Mouse (Mus musculus) frontal cortex, postnatal 10 days (tissue): Measurements from ENCODE around the gene Pold3.

Experiments used
- DNase-seq, 2 experiments: peaks; one replicate each; pipeline ENCODE4 v3.0.0; 2022; ENCODE audit warnings: low spot score in 2 of 2, mixed read lengths in 1 of 2

Pold3 gene

DNA sequence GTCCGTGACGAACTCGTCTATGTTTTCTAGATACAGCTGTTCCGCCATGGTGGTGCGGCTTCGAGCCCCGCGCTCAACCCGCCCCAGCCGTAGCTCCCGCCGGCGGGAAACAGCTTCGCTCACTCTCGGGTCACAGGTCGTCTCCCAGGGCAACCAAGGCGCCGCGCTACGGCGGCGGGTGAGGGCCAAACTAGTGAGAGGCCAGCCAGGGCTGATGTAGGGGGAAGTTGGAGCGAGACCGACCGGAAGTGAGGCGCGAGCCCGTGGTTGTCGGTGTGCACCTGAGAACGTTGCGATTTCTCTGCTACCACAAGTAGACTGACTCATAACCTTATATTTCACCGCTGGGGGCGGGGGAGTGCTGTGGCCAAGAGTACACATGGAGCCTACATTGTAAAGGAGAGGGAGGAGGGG is at the start of gene Pold3:
Gene Pold3 (minus strand): TSS at position 190 of the 414 bp plus-strand sequence.
- peak; percentile 97 to 99 for DNase-seq

DNA sequence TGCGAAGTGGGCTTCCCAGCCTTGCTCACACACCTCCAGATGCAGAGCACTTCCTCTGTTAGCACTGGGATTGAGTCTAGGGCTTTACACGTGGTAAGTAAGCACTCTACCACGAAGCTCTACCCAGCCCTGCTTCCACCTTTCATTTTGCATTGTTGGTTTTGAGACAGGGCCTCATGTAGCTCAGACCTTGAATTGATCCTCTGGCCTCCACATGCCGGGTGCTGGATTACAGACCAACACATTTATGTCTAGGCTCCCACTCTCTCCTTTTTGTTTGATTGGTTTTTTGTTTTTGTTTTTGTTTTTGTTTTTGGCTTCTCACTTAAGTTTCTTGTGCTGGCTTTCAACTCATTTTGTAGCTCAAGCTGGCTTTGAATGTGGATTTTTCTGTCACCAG is 49.4 kb upstream of the Pold3 start:
- no peak for DNase-seq

GRCm38 (mm10) chr7:100168654-100169053 is 47.3 kb upstream of the Pold3 start:
- no peak for DNase-seq

- DNase-seq: no peak
These were observed 42.1 kb upstream of the Pold3 start for GRCm38 (mm10) chr7:100163506-100163905.

DNA sequence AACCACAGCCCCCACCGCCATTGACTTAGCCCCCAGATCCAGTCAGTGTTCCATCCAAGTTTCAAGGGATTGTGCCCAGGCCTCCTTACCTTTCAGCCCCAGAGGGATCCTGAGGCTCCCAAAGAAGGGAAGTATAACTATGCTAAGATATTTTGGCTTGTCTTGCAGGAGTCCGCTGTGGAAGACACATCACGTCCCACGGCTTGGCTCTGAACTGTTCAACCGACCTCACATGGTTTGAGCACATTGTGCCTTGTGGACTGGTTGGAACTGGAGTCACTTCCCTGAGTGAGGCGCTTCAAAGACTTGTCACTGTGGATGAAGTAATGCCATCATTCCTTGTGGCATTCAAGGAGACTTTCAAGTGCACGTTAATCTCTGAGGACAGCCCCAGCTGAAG is 38.6 kb upstream of the Pold3 start:
- no peak for DNase-seq

DNA sequence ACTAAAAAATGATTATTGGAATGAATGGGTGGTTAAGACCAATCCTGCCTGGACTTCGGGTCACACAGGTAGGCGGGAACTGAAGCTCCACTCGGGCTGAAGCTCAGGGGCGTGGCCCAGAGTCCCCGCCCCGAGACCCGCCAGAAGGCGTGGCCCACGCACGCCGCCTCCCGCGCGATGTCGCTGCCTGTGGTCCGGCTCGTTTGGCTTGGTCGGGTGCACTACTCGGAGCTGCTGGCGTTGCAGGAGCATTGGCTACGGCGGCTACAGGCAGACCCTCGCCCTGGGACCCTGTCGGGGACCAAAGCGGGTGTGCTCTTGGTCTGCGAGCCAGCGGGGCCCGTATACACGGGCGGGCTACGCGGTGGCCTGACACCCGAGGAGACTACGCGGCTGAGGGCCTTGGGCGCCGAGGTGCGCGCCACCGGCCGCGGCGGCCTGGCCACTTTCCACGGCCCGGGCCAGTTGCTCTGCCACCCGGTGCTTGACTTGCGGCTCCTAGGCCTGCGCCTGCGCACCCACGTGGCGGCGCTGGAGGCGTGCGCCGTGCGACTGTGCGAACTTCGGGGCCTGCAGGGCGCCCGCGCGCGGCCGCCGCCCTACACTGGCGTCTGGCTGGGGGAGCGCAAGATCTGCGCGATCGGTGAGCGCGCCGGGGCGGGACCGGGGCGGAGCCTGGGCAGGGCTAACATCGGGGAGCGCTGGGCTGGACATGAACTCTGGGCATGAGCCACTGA is 37.9 kb upstream of the Pold3 start, which contains the start of gene Lipt2:
Gene Lipt2 (plus strand): TSS at position 173 of the 737 bp plus-strand sequence.
- DNase-seq: peak; percentile 86 to 89

- no peak for DNase-seq
These were observed 36.3 kb upstream of the Pold3 start for GRCm38 (mm10) chr7:100157669-100158068.

GRCm38 (mm10) chr7:100150626-100151025 is 29.3 kb upstream of the Pold3 start:
- DNase-seq: no peak

DNA sequence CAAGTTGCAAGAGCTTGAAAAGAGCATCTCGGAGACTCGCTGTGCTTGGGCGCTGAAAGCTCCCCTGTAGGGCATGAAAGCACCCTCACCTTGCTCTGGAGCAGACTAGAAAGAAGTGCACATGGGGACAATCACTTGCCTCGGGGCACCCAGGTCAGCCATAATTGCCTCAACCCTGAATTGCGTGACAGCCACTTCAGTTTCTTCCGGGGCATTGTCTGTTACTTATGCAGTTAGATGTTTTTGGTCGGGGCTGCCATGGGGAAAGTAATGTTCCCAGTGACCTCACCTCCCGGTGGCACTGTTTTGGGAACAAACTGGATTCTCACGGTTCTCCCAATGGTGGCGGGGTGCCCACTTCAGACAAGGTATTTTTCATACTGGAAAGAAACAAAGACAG is 28.7 kb upstream of the Pold3 start:
- no peak for DNase-seq

GRCm38 (mm10) chr7:100148586-100148985 is 27.2 kb upstream of the Pold3 start:
- no peak for DNase-seq

DNA sequence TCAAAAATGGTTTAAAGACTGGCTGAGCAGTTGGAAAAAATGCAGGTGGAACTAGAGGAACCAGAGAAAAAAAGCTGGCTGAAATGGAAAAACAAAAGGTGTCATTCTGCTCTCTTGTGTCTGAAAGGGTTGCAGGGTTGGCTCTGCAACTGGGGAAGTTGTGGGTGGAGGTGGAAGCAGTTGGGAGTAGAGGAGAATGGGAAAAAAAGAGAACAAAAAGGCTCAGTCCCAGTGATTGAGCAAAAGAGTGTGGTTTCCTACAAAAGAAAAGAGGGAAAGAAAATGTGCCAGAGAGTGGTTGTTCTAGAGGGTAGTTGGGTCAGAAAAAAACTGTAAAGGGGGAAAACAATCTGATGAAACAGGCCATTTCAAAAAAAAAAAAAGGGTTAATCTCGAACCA is 19.2 kb upstream of the Pold3 start:
- no peak for DNase-seq

- no peak for DNase-seq
These were observed 16.7 kb upstream of the Pold3 start for GRCm38 (mm10) chr7:100138075-100138474.

DNA sequence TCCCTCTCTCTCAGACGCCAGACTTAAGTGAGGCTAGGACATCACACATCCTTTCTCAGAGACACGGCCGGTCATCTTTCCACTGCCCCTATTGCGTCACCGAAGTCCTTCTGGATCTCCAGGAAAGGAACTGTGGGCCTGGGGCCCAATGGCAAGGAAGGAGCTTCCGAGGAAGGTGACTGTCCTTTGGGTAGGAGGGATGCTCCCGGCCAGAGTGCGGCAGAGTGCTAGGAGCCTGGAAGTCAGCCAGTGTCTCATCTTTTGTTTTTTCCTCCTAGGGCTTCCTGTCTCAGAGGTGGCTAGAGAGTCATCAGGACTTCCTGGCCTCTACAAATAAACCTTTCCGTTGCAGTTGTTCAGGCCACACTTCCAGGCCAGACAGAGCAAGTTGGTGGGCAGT is 15.7 kb upstream of the Pold3 start:
- no peak for DNase-seq

GRCm38 (mm10) chr7:100132379-100132778 is 11.0 kb upstream of the Pold3 start:
- no peak for DNase-seq

DNA sequence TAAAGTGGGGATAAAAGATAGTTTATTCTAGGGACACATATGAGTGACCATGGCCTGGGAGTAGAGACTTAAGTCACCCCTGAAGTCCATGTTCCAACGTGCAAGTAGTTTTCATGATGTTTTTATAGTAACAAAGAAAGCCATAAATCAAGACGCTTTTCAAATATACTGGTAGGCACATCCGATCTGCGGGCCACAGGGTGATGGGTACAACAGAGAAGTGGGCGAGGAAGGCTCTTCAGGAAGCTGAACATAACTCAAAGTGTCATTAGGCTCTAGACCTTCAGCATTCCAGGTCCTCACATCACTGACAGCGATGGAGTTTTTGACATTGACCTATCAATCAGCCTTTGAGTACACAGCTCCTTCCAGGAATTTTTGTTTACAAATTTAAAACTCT is 9.2 kb upstream of the Pold3 start:
- DNase-seq: no peak

DNA sequence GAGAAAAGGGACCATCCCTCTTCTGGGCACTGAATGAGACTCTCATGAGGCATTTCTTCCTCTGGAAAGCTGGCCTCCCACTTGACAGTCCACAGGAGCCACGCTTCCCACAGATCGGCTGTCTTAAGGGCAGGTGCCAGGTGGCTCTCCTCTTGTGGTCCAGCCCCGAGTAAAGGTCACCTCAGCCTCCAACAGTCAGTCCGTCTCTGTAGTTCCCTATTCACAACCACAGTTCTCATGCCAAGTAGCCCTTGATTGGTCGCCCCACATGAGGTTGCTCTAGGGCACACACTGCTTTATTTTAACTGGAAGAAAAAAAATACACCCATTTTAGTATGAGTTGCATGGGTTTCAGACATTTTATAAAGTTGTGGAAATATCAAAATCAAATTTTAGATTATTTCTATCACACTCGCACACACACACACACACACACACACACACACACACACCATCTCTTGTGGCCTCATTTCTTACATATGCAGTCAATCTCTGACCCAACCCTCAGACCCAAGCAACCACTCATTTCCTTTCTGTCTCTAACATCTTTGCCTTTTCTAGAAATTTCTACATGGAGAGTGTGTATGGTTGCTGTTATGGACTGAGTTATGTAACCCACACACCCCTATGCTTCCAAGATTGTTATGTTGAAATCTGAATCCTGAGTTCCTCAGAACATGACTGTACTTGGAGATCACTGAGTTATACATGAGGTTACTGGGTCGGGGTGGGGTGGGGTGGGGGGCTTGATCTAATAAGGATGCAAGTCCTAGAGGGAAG is 7.1 kb upstream of the Pold3 start:
- DNase-seq: no peak

GRCm38 (mm10) chr7:100126514-100126913 is 5.1 kb upstream of the Pold3 start:
- DNase-seq: no peak

GRCm38 (mm10) chr7:100125166-100125565 is 3.8 kb upstream of the Pold3 start:
- no peak for DNase-seq

DNA sequence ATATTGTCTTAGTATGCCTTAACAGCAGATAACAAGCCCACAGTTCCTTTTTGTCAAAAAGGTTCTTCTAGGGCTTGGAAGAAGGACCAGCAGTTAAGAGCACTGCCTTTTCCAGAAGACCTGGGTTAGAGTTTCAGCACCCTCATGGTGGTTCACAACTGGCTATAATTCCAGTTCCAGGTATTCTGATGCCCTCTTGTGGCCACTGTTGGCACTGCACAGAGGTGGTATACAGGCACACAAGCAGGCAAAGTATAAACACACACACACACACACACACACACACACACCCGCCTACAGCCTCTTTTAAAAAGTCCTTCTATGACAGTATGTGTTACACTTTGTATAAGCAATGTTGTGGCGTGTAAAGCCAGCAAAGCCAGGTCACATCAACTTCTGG is 2.8 kb upstream of the Pold3 start:
- DNase-seq: peak in 1 of 2 experiments; percentile 16

- peak in 1 of 2 experiments; percentile 20 for DNase-seq
These were observed 2.1 kb upstream of the Pold3 start for GRCm38 (mm10) chr7:100123486-100123885.

DNA sequence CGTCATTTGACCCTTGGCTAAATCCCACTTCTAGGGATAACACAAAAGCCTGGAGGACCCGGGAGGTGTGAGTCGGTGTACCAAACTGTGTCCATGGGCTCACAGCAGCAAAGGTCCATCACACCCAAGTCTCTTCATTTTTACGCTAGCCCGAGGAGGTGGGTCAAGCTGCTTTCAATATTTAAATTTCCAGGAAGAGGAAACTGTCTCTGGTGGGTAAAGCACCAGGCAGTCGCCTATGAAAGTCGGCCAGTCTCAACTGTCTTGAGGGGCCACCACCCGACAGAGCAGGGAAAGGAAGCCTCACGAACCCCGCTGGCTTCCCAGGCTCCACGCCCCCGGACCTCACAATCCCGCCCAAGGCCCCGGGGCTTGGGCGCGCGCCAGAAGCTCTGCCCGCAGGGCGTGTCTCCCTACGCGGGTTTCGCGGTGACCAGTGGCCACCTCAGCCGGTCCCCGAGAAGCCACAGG is 539 bp downstream of the Pold3 start:
- DNase-seq: peak in 1 of 2 experiments; percentile 7

DNA sequence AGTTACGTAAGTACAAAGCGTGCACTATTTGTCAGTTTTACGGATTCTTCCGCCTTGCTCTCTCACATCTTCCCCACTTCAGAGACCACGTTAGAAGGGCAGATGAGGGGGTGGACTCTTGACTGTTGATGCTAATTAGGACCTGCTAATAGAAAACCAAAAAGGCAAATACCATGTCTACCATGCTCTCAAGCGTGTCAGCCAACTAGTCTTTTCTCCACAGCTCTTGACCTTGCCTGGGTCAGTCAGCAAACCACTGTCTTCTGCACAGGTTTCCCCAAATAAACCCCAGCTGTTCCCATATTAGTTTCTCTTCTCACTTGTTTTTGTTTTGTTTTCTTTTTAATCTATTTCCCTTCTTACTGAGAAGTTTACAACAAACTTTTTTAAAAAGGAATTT is 7.1 kb downstream of the Pold3 start:
- DNase-seq: no peak

GRCm38 (mm10) chr7:100113821-100114220 is 7.5 kb downstream of the Pold3 start:
- no peak for DNase-seq
